Mouse (Mus musculus) 416B (cell line): Measurements from ENCODE around the gene St6galnac3.

Experiments used
- DNase-seq: peaks from one replicate; pipeline ENCODE4 v3.0.0; 2011; ENCODE audit warnings: low read depth

The St6galnac3 gene

DNA sequence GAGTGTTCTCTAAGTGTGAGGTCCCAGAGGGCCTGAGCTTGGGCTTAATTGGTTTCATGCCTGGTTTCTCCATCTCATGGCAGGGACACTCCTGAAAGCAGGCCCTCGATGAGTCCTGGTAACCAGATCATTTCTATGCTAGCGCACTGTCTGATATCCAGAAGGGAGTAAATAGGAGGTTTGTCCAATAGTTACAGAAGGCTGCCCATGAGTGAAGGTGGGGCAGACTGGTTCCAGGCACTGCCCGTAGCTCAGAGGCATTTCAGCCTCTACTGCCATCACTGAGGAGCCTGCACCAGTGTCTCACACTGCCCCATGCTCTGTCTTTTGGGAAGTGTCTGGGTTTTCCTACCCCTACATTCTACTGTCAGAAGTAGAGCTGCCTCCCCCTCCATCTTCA, 72.1 kb downstream of the St6galnac3 start:
- no peak for DNase-seq

DNA sequence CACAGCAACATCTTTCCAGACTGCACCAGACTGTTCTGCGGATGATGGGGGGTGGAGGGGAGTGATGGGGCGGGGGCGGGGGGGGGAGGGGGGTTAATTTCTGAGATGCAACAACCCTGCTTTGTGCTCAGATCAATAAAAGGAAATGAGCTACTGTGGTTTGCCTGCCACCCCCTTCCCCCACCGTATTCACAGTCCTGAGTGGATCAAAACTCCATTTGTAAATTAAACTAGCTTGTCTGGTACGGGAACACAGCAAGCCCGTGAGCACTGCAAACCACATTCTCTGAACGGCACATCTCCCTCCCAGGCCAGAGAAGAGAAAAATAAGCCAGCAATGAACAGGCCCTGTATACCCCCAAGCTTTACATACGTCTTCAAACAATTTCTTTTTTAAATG, 76.3 kb downstream of the St6galnac3 start:
- DNase-seq, result no peak

DNA sequence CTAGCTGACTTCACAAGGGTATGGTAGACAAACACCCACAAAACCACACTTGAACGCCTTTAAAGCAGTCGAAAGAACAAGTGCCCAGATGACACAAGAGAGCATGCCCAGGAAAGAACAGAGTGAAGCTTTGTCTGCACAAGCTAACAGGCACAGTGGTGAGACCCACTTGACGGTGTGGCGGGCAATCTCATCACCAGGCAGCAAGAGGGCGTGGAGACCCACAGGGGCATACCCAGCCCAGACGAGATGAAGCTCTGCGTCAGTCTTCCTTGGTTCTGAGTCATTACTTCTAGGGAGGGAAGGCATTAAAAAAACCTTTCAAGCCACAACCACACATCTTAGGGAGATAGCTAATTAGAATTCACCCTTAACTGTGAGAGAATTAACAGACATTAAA, 79.2 kb downstream of the St6galnac3 start:
- DNase-seq, result no peak

DNA sequence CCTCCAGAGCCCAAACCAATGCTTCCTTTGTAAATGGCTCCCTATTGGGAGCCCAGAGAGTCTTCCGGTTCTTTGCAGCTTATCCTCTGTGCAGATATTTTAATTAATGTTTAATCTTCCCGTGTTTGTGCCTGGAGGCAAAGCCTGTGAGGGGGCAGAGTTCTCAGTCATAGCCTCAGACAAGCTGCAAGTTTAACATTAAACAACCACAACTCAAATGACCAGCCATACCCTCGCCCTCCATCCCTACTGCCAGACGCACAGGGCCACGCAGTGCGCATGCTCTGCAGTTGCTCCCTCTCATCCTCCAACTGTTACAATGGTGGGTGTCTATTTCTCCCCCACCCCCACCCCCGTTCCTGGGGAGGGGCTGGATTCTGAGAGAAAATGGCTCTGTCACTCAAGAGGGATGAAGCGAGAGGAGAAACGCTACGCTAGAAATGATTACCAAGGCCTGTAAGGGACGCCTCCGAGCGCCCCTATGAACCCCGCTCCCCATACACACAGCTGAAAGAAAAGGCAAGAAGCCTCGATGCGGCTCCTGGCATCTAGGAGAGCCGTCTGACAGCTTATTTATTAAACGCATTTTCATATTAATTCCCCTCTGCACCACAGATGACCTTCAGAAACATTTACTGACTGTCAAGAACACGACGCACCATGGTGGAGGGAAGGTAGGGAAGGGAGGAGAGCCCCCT, 81.0 kb downstream of the St6galnac3 start:
- DNase-seq, result no peak

DNA sequence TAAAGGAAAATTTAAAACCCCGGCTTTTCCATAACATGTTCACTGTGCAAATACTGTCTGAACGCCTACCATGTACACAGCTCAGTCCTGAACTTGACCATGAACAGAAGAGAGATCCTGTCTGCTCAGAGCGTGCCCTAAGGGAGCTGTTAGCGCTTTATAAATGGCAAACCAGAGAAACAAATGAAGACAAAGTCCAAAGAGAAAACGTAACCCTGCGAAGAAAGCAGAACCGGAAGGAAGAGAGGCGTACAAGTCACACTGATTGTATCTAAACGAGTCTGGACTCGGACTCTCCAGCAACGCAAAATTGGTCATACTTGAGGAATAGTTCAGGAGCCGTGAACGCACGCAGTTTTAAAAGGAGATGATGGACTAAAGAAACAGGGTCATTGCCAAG, 82.1 kb downstream of the St6galnac3 start:
- no peak for DNase-seq

DNA sequence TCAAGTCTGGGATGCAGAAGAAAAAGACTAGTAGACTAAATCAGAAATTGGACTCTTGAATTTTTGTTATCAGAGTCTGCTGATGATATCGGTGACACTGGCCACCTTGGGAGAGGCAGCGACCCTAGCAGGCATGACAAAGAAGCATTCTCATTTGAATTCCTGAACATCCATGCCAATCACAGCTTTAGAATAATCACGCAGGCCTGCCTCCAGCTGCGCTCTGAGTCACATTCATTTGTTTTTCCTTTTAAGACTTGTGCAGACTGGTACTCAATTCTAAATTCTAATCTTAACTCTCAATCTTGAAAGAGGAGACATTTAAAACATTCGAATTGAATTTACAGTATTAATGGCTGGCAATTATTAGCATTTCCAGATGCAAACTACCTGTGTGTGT, 83.2 kb downstream of the St6galnac3 start:
- no peak for DNase-seq

DNA sequence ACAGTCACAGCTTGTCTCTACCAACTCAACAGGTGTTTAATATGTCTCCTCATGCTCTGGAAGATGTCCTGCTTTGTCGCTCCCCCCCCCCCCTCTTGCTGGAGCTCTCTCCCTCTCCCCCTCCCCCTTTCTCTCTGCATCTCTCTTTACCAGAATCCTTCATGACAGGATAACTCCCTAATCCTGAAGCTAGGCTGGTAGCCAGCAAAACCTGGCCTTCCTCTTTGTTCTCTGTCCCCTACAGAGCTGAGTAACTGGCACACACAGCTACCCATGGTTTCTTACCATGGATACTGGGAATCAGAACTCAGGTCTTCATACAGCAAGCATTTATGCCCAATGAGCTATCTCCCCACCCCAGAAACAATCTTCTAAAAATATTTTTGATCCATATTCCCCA, 87.6 kb downstream of the St6galnac3 start:
- DNase-seq, result no peak

DNA sequence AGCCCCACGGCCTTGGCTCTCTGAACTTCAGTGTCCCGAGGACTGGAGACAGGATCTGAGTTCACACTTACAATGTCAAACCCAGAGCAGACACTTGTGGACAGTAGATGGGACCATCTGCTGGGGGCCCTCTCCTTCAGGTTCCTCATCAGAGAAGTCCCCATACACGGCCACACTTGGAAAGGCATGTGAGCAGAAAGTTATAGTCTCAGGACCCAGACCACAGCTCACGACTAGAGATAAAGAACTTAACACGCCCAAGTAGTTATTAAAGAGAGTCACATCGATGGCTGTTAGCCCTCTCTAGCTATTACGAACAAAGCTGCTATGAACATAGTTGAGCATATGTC, 88.2 kb downstream of the St6galnac3 start:
- no peak for DNase-seq

DNA sequence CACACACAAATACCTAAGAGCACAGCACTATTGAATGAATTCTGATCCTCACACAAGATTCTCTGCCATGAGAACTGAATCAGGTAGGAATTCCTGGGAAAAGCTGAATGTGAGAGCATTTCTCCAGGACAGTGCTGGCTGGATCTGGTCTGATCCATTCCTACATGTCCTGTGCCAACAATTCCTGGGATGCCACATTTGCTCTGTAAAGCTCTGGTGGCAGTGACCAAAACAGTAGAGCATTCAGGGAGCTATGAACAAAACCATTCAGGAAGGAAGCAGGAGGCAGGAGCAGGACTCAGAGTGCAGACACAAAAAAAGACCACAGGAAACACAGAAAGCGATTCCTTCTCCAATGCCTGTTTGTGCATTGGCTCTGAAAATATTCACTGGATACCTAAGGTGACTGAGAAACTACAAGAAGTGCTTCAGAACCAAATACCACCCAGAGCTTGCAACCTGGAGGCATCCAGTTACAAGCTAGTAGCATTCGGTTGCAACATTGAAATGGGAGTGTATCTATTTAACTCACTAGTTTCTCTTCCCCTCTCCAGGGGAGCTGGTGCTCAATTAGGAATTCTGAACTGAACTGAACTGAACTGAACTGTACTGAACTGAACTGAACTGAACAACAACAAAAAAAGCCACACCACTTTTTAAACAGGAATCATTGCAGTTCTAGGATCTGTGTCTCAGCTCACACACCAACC, 88.7 kb downstream of the St6galnac3 start:
- no peak for DNase-seq

DNA sequence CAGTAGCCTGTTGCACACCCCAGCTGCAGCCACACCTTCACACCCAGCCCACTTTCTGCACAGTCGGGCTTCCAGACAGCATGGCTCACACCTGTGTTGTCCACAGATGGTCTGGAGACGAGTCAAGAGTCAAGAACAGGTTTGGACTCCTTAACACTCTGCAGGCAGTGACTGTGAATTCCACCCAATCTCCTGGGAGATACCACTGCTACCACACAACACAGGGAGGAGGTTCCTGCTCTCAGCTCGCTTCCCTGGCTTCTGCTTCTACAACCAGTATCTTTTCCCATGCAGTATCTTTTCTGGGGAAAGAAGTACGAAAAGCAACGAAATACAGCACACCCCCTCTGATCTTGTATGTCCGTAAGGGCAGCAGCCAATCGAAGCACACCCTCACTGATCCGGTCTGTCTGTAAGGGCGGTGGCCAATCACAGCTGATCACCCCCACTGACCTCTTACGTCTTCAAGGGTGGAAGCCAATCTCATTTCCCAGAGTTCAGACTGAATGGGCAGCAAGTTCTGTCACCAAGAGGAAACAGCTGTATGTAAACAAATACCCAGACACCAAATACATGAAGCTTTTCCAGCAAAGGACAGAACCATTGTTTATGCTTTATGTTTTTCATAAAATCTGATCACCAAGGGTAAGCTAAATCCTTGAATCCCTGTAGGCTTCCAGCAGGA, 92.8 kb downstream of the St6galnac3 start:
- DNase-seq, result no peak

DNA sequence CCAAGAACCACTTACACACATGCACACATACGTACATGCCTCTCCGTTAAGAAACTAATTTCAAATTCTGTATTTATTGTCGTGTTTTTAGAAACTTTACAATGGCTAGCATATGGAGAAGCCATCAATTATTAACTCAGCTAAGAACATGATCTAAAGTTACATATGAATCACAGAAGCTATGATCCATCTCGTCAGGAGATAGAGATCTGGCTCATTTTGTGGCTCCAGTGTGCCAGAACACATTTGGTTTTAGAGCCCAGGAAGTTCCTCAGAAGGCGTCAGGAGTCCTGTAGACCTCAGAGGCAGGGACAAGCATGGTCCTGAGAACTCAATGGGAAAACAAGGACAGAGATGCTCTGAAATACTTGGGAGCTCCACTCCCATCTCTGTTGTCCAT, 98.7 kb downstream of the St6galnac3 start:
- no peak for DNase-seq

DNA sequence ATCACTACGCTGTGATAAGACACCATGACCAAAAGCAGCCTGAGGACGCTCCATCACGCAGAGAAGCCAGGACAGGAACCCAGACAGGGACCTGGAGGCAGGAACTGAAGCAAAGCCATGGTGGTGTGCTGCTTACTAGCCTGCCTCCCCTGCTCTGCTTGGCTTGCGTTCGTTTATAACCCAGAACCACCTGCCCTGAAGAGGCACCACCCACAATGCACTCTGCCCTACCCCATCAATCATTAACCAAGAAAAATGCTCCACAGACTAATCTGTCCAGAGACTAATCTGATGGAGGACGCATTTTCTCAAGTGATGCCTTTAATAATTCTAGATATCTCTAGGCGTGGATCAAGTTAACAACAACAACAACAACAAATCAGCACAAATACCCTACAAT, 106.0 kb downstream of the St6galnac3 start:
- DNase-seq, result no peak

DNA sequence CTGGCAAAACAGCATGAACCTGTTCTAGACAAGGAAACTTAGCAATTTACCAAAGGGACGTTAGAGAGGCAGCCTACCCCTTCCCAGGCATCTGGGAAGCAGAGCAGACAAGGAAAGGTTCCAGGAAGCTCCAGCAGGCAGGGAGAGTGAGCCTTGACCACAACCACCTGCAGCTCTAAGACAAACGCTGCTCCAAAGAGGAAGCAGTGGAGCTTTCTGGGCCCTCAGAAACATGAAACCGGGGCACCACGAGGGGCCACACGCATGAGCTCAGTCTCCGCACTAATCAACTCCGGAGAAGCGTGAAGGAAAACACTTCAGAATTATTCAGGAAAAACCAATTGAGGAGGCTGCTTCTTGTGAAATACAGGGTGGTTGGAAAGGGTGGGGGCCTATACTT, 108.1 kb downstream of the St6galnac3 start:
- no peak for DNase-seq

DNA sequence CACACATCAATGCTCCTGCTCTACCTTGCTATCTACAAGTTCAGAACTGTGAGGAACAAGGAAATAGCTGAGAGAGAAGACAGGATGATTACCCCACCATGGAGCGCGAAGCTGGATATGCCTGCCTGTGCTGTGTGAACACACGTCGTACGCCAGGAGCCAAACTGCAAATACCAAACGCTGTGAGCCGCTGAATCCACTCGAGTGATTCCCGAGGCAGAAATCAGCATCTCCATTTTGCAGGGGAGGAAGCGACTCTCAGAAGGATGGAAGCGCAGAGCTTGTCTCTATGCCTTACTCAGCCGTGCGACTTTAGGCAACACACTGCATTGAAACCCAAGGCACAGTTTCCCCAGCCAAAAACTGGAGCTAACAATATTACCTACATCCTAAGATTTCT, 114.7 kb downstream of the St6galnac3 start:
- no peak for DNase-seq

DNA sequence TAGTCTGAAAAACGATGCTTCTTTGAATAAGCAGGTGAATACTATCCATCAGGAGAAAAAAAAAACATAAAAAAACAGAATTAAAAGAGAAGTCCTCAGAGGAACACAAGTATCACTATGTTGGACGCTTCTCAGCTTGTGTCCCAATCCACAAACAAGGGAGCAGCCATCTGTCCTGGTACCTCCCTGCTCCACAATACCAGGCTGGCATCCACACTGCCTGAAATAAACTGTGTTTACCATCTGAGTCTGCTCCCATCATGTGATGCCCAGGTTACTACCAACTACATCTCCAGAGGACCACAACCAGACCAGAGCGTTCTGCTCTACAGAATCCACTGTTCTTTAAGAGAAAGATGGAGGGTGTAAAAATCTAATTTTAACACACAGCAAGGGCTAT, 118.6 kb downstream of the St6galnac3 start:
- no peak for DNase-seq

DNA sequence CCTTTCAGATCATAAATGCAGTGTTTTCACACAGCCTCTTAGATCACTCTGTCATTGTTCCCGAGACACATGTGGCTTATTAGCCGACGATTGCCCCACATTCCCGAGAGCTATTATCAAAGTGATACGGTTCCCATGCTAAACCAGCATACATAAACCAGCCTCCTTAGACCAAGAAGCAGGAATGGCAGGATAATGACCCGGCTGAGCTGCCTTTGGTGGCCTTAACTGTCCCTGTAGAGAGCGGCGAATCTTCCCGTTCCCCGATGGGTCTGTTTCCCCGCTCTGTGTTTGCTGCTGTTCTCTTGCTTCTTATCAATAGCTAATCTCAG, 119.2 kb downstream of the St6galnac3 start:
- no peak for DNase-seq

DNA sequence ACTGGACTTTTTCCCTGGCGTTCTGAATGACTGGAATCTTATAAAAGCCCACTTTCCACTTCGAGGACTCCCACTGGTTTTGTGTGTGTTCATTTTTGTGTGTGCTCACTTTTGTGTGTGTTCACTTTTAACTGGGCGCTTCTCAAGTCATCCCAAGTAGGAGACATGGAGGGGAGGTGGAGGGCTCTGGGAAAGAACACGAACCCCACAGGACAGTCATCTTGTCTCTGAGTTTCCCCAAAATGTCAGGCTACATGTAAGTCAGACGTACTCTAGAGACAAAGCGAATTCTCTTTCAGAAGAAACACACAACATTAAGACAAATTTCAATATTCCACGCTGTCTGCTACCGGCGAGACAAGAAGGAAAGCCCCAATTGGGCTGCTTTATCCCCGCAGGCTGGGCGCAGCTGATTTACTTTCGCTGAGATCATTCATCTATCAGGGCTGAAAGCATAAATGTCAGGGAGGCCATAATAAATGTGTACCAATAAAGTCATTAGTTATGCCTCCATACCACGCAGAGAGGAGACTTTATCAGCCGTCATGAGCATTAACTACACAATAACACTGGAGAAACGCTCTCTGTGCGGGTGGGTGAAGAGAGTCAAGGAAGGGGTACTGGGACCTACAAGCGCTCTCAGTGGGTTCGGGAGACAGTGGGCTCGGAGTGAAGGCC, 119.7 kb downstream of the St6galnac3 start:
- DNase-seq, result no peak

DNA sequence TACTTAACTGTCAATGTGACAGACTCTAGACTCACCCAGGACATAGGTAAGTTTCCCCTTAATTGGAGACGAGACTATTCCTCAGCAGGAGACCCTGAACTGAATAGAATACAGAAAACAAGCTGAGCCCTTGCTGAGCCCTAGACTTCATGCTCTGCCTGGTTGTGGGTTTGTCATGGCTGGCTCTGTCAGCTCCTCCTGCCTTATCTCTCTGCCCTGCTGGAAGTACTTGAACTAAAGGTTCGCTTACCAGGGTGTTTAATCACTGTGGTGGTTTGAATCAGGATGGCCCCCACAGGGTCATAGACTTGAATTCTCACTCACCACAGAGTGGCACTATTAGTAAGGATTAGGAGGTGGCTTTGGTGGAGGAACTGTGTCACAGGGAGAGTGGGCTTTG, 125.8 kb downstream of the St6galnac3 start:
- no peak for DNase-seq

DNA sequence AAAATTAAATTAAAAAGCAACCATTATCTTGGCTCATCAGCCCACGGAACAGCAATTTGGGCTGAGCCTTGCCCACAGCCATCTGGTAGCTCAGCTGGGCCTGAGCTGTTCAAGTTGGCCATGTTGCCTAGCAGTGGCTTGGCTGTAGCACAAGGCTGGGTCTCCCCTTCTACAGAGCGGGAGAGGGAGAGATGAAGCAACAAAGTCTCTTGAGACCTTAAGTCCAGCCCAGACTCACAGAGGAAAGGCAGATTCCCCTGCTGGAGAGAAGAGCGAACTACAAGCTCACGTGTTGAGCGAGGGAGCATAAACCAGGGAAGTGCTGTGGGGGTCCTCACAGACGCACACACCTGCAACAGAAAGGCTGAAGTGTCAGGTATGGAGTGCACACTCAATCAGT, 126.3 kb downstream of the St6galnac3 start:
- no peak for DNase-seq

DNA sequence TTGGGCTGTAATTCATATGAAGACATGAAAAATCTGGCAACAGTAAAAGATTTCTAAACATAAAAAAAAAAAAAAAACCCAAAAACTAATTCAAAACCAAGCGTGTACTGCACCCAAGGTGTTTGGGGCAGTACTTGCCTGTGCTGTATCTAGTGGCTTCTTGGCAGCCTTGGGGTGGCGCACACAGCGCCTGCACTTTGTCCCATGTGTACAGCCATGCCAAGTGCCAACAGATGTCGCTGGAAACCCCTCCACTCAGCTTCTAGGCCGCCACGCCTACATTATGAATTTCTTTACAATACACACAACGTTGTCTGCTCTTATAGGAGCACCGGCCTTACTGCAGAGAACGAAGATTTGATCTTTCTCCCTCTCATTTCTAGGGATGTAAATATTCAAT, 130.4 kb downstream of the St6galnac3 start:
- DNase-seq, result no peak

DNA sequence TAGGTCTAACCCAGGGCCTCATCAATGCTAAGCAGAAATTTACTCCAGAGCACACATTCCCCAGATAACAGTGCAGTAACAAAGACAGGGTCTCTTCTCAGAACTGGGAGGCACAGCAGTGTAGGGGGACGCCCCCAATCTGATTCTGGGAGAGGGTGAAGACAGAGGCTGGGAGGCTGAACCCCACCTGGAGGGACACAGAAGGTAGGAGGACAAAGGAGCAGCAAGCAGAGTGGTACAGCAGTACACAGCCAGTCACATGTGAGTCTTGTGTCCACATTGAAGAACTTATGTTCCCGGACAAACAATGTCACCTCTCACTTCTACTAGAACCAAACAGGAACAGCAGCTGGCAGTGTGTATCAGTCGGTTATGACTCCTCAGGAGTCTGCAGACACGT, 131.0 kb downstream of the St6galnac3 start:
- no peak for DNase-seq

DNA sequence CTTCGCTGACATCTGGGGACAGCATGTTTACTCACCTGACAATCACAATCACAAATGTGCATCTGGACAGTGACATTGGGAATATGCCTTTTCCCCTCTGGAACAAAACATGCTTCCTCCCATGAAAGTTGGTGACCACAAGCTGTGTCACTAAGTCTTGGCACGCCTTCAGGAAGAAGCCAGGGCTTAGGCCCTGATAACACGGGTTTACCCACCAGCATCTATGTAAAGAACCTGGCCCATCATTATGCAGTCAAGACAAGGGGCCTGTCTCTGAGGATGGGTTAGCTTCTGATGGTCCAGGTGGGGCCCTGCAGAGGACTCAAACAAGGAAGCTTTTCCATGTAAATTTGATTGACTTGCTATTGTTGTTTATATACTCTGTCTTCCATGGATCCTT, 131.9 kb downstream of the St6galnac3 start:
- DNase-seq, result no peak

DNA sequence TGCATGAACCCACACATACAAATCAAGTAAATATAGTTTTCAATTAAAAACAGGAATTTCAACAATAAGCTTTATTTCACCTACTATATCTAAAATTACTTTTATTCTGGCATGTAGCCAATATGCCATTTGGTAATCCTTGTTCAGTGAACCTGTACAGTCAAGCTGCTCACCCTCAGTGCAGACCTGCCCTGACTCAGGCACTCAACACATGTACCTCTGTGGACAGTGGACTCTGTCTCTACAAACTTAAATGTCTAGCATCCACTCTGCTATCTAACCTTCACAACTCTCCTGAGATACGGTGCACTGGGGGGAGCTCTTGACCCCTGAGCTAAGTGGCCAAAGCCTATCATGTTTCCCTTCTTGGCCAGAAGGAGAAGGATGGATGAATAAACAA, 137.4 kb downstream of the St6galnac3 start:
- no peak for DNase-seq
